ENCODE assay signal across 9 mouse cellular contexts in genomic region chr12:4037511-4037910, GRCm38 (mm10). TPM values are rescaled to one million over a fixed set of nuclear protein-coding genes. Genes with fewer than 3 reads are reported as not detected.
A peak's percentile ranks its signal among the peaks of the same experiment; 100 is the strongest.
DNase-seq lines count a peak whose midpoint lies in the region; ATAC-seq and TF ChIP-seq lines count a peak whose summit lies in the region.
"Had no signal": no experiment of that assay in that cellular context is flagged by ENCODE, and none has a peak within 500 bp of the region (broad histone marks: within the 10 kb centered on the region; RNA-seq: fewer than 3 reads in every experiment).

No protein-coding gene starts in this region.

- H3K36me3 ChIP-seq in forebrain, embryonic 10.5 days (replicated peaks): no peaks in the 10 kb centered on the region
- H3K36me3 ChIP-seq in hindbrain, postnatal 0 days (ENCODE audit: insufficient read depth, low read length): no peaks in the 10 kb centered on the region
- no peaks in the 10 kb centered on the region for H3K36me3 ChIP-seq in neural tube, embryonic 13.5 days

- intact Hi-C loops in left cerebral cortex, adult 2 months (cut with DNase I): loop anchor here (1.0 kb wide), 1 partner anchor 51 kb away; no protein-coding TSS in a partner anchor

- H3K27me3 ChIP-seq in forebrain, embryonic 10.5 days (ENCODE audit: poor library complexity, severe bottlenecking): peaks cover 63% of the 10 kb centered on the region
- no peaks in the 10 kb centered on the region for H3K27me3 ChIP-seq in hindbrain, postnatal 0 days (ENCODE audit: insufficient read depth, low read length)
- H3K27me3 ChIP-seq in neural tube, embryonic 13.5 days: no peaks in the 10 kb centered on the region

- DNase-seq in left cerebral cortex, adult 2 months (ENCODE audit: extremely low spot score in 1 of 2, low spot score in 2 of 2): peak in 1 of 2 experiments; percentile 38
- DNase-seq in left cerebral cortex, adult 9 months (ENCODE audit: low spot score in 2 of 2): no peak
- DNase-seq in forebrain, embryonic 10.5 days (ENCODE audit: extremely low spot score, low spot score): peak; percentile 15
- DNase-seq in hindbrain, postnatal 0 days (ENCODE audit: low spot score): no peak
- no peak for DNase-seq in embryo, embryonic 10 days (ENCODE audit: low spot score)
- no peak for DNase-seq in frontal cortex, postnatal 14 days (ENCODE audit: low spot score in 2 of 2)
- DNase-seq in adipocyte (ENCODE audit: low spot score): no peak

- H3K4me1 ChIP-seq in forebrain, embryonic 10.5 days: peaks cover 20% of the 10 kb centered on the region
- H3K4me1 ChIP-seq in hindbrain, postnatal 0 days (ENCODE audit: insufficient read depth, low read length): peaks cover 16% of the 10 kb centered on the region
- peaks cover 28% of the 10 kb centered on the region for H3K4me1 ChIP-seq in neural tube, embryonic 13.5 days (replicated peaks)

- no peak for TF ChIP-seq CTCF in left cerebral cortex, adult 2 months (IDR thresholded peaks at IDR 0.05)
- no peak for TF ChIP-seq CTCF in hindbrain, postnatal 0 days (IDR thresholded peaks at IDR 0.05; ENCODE audit: low read depth)

- ATAC-seq in hindbrain, postnatal 0 days: no peak
- ATAC-seq in neural tube, embryonic 13.5 days (ENCODE audit: low read depth): peak; percentile 6; the same call in 1 of the 2 replicates

- 21% methylated on average over 5 of the region's 5 CpGs for WGBS in forebrain, embryonic 10.5 days
- 19% methylated on average over 5 of the region's 5 CpGs for WGBS in hindbrain, postnatal 0 days
- WGBS in neural tube, embryonic 13.5 days: 13% methylated on average over 5 of the region's 5 CpGs

- H3K9ac ChIP-seq in hindbrain, postnatal 0 days (replicated peaks; ENCODE audit: low read length): peak overlapping the region; percentile 89; the same call in 1 of the 2 replicates
- peak overlapping the region; percentile 83 for H3K9ac ChIP-seq in neural tube, embryonic 13.5 days
- H3K9ac ChIP-seq: liver, embryonic 14.5 days had no signal

- H3K27ac ChIP-seq in left cerebral cortex, adult 2 months: peak overlapping the region; percentile 87
- H3K27ac ChIP-seq in forebrain, embryonic 10.5 days: no peak overlapping the region
- peak overlapping the region; percentile 85 for H3K27ac ChIP-seq in hindbrain, postnatal 0 days
- H3K27ac ChIP-seq in neural tube, embryonic 13.5 days (replicated peaks): peak overlapping the region; percentile 87; the same call in 1 of the 2 replicates
- H3K27ac ChIP-seq: liver, embryonic 14.5 days had no signal

- H3K4me3 ChIP-seq in left cerebral cortex, adult 2 months: peak overlapping the region; percentile 95
- H3K4me3 ChIP-seq in forebrain, embryonic 10.5 days: peak overlapping the region; percentile 73
- H3K4me3 ChIP-seq in hindbrain, postnatal 0 days (ENCODE audit: low read length): peak overlapping the region; percentile 91
- peak overlapping the region; percentile 71 for H3K4me3 ChIP-seq in neural tube, embryonic 13.5 days

- H3K4me2 ChIP-seq in hindbrain, postnatal 0 days (ENCODE audit: low read depth, low read length): peak overlapping the region; percentile 79
- peak overlapping the region; percentile 80 for H3K4me2 ChIP-seq in neural tube, embryonic 13.5 days

- H3K9me3 ChIP-seq in forebrain, embryonic 10.5 days: 0 out of 2 replicates have a peak, but pooled peaks cover 3% of the 10 kb centered on the region
- no peaks in the 10 kb centered on the region for H3K9me3 ChIP-seq in hindbrain, postnatal 0 days (ENCODE audit: low read length)
- no peaks in the 10 kb centered on the region for H3K9me3 ChIP-seq in neural tube, embryonic 13.5 days

RNA-seq across cellular contexts. Expression of gene Efr3b, which starts 1.2 kb away (rescaled TPM):
- 100 to 1,000 TPM; 104 to 114 TPM for total RNA-seq in left cerebral cortex, adult 2 months (2021)
- polyA plus RNA-seq in forebrain, embryonic 10.5 days (2016; fragmentation: Nextera tagmentation; extraction: Ambion mirVana): 7.7 and 8.7 TPM in 2 replicates
- total RNA-seq in hindbrain, postnatal 0 days (2014; rRNA removed): 159 and 174 TPM in 2 replicates
- polyA plus RNA-seq in hindbrain, postnatal 0 days (2015; fragmentation: Nextera tagmentation; extraction: Ambion mirVana): 26.1 and 29.0 TPM in 2 replicates
- 32.8 and 34.6 TPM in 2 replicates for polyA plus RNA-seq in neural tube, embryonic 13.5 days (2015; fragmentation: Nextera tagmentation; extraction: Ambion mirVana)

RNA-seq across cellular contexts. Expression of gene Dnajc27, which starts 44.9 kb away (rescaled TPM):
- 10 to 100 TPM; 91.0 to 95.8 TPM for total RNA-seq in left cerebral cortex, adult 2 months (2021)
- polyA plus RNA-seq in forebrain, embryonic 10.5 days (2016; fragmentation: Nextera tagmentation; extraction: Ambion mirVana): 11.8 and 12.1 TPM in 2 replicates
- 47.4 and 49.5 TPM in 2 replicates for total RNA-seq in hindbrain, postnatal 0 days (2014; rRNA removed)
- 24.2 and 25.2 TPM in 2 replicates for polyA plus RNA-seq in hindbrain, postnatal 0 days (2015; fragmentation: Nextera tagmentation; extraction: Ambion mirVana)
- polyA plus RNA-seq in neural tube, embryonic 13.5 days (2015; fragmentation: Nextera tagmentation; extraction: Ambion mirVana): 13.1 and 13.7 TPM in 2 replicates
